Mouse (Mus musculus) ES-Bruce4 (cell line): Measurements from ENCODE around the gene Cdc42se1. TPM values are rescaled to one million over a fixed set of nuclear protein-coding genes. Genes with fewer than 3 reads are reported as not detected.

Experiments used
- H3K27ac ChIP-seq: 2 replicates; pipeline ENCODE4 v1.5.1; 2012; ENCODE audit warnings: low read length, inconsistent platforms; ENCODE audit not compliant: insufficient read depth
- H3K27me3 ChIP-seq: 2 replicates; pipeline ENCODE4 v1.6.1; 2012; ENCODE audit warnings: mild to moderate bottlenecking, low read length, inconsistent platforms; ENCODE audit not compliant: control insufficient read depth, poor library complexity, insufficient read depth, severe bottlenecking
- H3K36me3 ChIP-seq: 2 replicates; pipeline ENCODE4 v1.6.1; 2012; ENCODE audit warnings: inconsistent platforms, mild to moderate bottlenecking, low read length, moderate library complexity; ENCODE audit not compliant: control insufficient read depth, poor library complexity, insufficient read depth, severe bottlenecking
- H3K4me1 ChIP-seq: one replicate; pipeline ENCODE4 v1.8.1; 2011; ENCODE audit warnings: low read length; ENCODE audit not compliant: control insufficient read depth, insufficient read depth
- H3K4me3 ChIP-seq: 2 replicates; pipeline ENCODE4 v1.5.1; 2011; ENCODE audit warnings: low read depth, mild to moderate bottlenecking, low read length
- H3K9ac ChIP-seq: 2 replicates; pipeline ENCODE4 v1.6.1; 2012; ENCODE audit warnings: low read depth, mild to moderate bottlenecking, inconsistent platforms; ENCODE audit not compliant: poor library complexity, severe bottlenecking
- H3K9me3 ChIP-seq: replicated peaks from 2 replicates; pipeline ENCODE4 v1.6.1; 2012; ENCODE audit warnings: mild to moderate bottlenecking, low read length, inconsistent platforms; ENCODE audit not compliant: control insufficient read depth, poor library complexity, insufficient read depth, severe bottlenecking
- CTCF ChIP-seq: IDR thresholded peaks from one replicate; pipeline ENCODE4 v1.8.1; 2011; ENCODE audit warnings: low read depth, low read length
- EP300 ChIP-seq: IDR thresholded peaks from 2 replicates; pipeline ENCODE4 v1.6.1; 2011; ENCODE audit warnings: low read depth, low read length; ENCODE audit not compliant: insufficient read depth
- POLR2A ChIP-seq: IDR thresholded peaks from one replicate; pipeline ENCODE4 v1.8.1; 2011; ENCODE audit warnings: low read length; ENCODE audit not compliant: insufficient read depth
- polyA plus RNA-seq: library from polyadenylated mRNA; stranded (reverse); fragments of >200 nt; gene quantifications from 2 replicates; pipeline ENCODE4 v1.2.4, GENCODE M21; 2011; ENCODE audit warnings: low read depth; ENCODE audit not compliant: missing spikeins, insufficient read depth, insufficient read length

Cdc42se1 gene
- polyA plus RNA-seq, 1 experiment, result 57.4 TPM

DNA sequence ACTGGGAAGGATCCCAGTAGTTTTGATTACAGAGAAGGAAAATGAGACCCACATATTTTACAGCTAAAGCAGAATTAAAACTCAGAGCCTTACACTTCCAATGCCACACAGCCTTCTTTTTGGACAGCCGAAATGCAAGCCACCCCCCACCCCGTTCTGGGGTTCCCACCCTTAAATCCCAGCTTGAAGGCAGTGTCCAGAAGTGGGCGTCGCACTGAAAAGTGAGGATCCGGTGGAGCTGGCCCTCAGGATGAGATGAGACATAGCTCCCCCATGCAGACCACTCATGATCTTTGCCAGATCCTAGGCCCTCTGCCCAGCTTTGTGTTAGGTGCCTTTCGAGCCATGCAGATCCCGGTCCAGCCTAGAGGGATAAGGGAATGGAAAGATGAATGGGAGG is 13.0 kb downstream of the Cdc42se1 start, which contains the start of gene Gm128:
Gene Gm128, minus strand, starts transcription at position 101 of the 400 bp plus-strand sequence.
- Histone ChIP-seq H3K9me3 (no peaks in the 10 kb centered on the region), H3K27ac (no peak within 1 kb of the TSS), H3K36me3 (no peaks in the 10 kb centered on the region), H3K27me3 (no peaks in the 10 kb centered on the region), H3K4me1 (peaks cover 2% of the 10 kb centered on the region), H3K4me3 (peak within 1 kb of the TSS; percentile 46), H3K9ac (peak within 1 kb of the TSS; percentile 54)
- no peak for TF ChIP-seq EP300
- TF ChIP-seq POLR2A, result no peak
- no peak for TF ChIP-seq CTCF

DNA sequence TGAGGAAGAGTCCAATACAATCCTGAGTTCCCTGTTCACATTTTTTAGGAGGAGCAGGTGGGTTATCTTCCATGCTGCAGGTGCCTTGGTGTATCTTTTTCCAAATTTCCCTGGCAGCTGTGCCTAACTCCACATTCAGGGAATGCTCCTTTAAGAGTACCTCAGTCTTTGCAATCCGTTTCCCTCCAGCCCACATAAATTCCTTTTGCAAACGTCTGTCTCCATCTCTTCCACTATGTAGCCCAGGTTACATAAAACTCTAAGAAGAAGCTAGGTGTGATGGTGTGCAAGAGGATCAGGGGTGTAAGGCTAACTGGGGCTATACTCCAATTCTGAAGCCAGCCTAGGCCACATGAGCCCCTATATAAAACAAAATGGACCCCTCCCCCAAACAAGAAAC is 14.6 kb downstream of the Cdc42se1 start:
- Histone ChIP-seq H3K4me3 (no peak overlapping the region), H3K4me1 (peaks cover 2% of the 10 kb centered on the region), H3K27ac (no peak overlapping the region), H3K27me3 (no peaks in the 10 kb centered on the region), H3K9me3 (no peaks in the 10 kb centered on the region), H3K9ac (no peak overlapping the region), H3K36me3 (no peaks in the 10 kb centered on the region)
- TF ChIP-seq CTCF, result no peak
- TF ChIP-seq EP300, result no peak
- no peak for TF ChIP-seq POLR2A

DNA sequence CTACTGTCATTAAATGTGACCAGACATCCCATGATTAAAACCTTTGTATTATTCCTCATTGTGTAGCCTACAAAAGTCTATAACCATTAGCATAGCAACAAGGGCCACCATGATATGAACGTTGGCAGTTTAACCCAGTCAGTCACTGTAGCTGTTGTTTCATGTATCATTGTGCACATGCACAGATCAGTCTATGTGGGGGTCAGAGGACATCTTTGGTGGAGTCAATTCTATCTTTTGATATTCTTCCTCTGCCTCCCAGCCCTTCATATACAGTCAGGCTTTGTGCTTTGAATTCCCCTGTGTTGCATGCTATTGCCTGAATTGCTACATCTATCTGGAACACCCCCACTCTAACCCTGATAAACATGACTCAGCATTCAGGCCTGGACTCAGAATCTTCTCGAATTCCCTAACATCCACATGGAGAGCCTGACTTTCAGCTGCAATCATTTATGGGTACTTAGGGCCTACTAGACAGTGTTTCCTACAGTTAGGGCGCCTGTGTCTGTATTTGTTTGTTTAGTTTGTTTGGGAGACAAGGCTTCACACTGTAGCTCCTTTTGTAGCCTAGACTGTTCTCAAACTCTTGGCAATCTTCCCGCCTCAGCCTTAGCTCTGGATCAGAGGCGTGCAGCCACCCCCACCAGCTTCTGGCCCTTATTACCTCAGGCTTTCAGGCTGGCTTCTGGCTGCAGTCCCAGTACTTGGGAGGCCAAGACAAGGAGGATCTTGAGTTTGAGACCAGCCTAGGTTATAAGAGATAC is 18.1 kb downstream of the Cdc42se1 start:
- no peaks in the 10 kb centered on the region for H3K9me3 ChIP-seq
- H3K4me3 ChIP-seq, result no peak overlapping the region
- no peak overlapping the region for H3K9ac ChIP-seq
- H3K27ac ChIP-seq, result no peak overlapping the region
- TF ChIP-seq EP300 (no peak), CTCF (no peak), POLR2A (no peak)
- peaks cover under 1% of the 10 kb centered on the region for H3K4me1 ChIP-seq
- no peaks in the 10 kb centered on the region for H3K36me3 ChIP-seq
- H3K27me3 ChIP-seq, result no peaks in the 10 kb centered on the region

DNA sequence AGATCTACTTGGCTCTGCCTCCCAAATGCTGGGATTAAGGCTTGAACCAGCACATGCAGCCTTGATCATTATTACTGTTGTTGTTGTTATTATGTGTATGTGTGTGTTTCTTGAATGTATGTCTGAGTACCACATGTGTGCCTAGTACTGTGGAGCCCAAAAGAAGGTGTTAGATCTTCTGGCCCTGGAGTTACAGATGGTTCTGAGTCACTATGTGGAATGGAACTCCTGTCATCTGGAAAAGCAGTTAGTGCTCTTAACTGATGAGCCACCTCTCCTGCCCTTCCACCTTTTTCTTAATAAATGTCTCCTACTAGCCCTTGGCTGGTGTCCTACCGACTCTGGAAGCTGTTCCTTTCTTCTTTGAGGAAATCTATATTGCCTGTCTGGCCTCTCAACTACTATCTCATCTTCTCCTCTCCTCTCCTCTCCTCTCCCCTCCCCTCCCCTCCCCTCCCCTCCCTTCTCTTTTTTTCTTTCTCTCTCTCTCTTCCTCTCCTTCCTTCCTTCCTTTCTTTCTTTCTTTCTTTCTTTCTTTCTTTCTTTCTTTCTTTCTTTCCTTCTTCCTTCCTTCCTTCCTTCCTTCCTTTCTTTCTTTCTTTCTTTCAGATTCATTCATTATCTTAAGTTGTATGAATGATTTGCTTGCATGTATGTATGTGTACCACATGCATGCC is 19.3 kb downstream of the Cdc42se1 start:
- H3K9ac ChIP-seq, result no peak overlapping the region
- no peaks in the 10 kb centered on the region for H3K4me1 ChIP-seq
- no peak for TF ChIP-seq CTCF
- no peak overlapping the region for H3K27ac ChIP-seq
- no peak overlapping the region for H3K4me3 ChIP-seq
- no peaks in the 10 kb centered on the region for H3K36me3 ChIP-seq
- no peaks in the 10 kb centered on the region for H3K9me3 ChIP-seq
- H3K27me3 ChIP-seq, result no peaks in the 10 kb centered on the region

DNA sequence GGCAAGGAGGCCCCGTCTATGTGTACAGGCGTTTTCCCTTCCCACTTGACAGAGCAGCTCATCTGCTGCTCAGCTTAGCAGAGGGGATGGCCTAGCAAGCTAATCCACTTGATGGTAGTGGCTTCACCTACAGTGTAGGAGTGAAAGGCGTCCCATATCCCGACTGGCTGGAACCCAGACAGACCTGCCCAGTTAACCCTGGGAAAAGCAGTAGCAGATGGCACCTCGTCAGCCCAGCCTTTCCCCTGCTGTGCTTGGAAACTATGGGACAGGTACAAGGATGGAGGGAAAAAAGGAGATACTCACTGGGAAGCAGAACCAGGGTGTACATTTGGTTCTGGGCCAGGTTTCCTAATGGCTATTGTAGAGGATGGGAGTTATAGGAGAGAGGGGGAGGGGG is 21.8 kb downstream of the Cdc42se1 start:
- no peaks in the 10 kb centered on the region for H3K4me1 ChIP-seq
- H3K27me3 ChIP-seq, result no peaks in the 10 kb centered on the region
- TF ChIP-seq CTCF (no peak), EP300 (no peak), POLR2A (no peak)
- H3K9me3 ChIP-seq, result no peaks in the 10 kb centered on the region
- H3K27ac ChIP-seq, result peak overlapping the region; percentile 57; the same call in 1 of the 2 replicates
- no peak overlapping the region for H3K9ac ChIP-seq
- H3K4me3 ChIP-seq, result no peak overlapping the region
- H3K36me3 ChIP-seq, result peaks cover 10% of the 10 kb centered on the region

DNA sequence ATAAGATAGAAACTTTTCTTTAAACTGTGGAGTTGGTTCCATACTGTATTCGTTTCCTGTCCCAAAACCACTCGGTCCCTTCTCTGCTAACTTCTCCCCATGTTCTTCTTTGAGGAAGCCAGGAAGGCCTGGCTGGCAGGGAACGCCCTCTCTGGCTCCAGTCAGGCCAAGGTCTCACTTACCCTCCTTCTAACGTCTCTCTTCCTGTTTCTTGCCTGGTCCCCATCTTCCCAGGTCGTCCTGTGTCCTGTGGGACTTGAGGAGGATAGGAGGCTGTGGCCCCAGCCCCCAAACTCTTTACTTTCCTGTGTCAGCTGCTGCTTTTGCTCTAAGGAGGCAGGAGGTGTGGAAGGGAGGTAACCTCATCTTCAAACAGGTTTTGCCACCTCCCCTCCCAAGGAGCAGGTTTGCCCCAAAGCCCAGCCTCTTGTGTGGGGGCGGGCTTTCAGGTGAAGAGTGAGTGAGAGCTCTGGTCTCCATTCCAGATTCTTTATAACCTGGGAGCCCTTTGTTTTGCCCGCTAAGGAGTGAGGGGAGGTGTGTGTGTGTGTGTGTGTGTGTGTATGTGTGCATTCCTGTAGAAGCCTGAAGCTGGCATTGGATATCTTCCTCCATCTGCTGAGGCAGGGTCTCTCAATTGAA is 22.4 kb downstream of the Cdc42se1 start, which contains the start of gene Bnipl:
Gene Bnipl, minus strand, starts transcription at position 411 of the 642 bp plus-strand sequence.
- peak within 1 kb of the TSS; percentile 57; the same call in 1 of the 2 replicates for H3K27ac ChIP-seq
- peak within 1 kb of the TSS; percentile 14; the same call in 1 of the 2 replicates for H3K4me3 ChIP-seq
- no peaks in the 10 kb centered on the region for H3K9me3 ChIP-seq
- peaks cover 15% of the 10 kb centered on the region for H3K36me3 ChIP-seq
- TF ChIP-seq POLR2A (no peak), EP300 (no peak), CTCF (no peak)
- no peaks in the 10 kb centered on the region for H3K4me1 ChIP-seq
- no peaks in the 10 kb centered on the region for H3K27me3 ChIP-seq
- no peak within 1 kb of the TSS for H3K9ac ChIP-seq
